Mouse (Mus musculus) lung, adult 2 months (tissue): ENCODE measurements around the gene Ippk. TPM values are rescaled to one million over a fixed set of nuclear protein-coding genes. Genes with fewer than 3 reads are reported as not detected.

Source experiments
- DNase-seq: peaks from one replicate; pipeline ENCODE4 v3.0.0; 2022
- H3K4me1 ChIP-seq: fragments of 200-500 bp; 2 replicates; pipeline ENCODE4 v1.6.1; 2011; ENCODE audit warnings: low read length; ENCODE audit not compliant: control insufficient read depth, insufficient read depth
- H3K4me3 ChIP-seq: fragments of 200-500 bp; replicated peaks from 2 replicates; pipeline ENCODE3; 2011; ENCODE audit warnings: low read depth, mild to moderate bottlenecking, control low read depth, low read length; ENCODE audit errors: extremely low read depth
- CTCF ChIP-seq: fragments of 200-500 bp; IDR thresholded peaks from 2 replicates; pipeline ENCODE4 v1.5.1; 2011; ENCODE audit warnings: mild to moderate bottlenecking, low read length, control low read depth; ENCODE audit not compliant: insufficient read depth
- POLR2A ChIP-seq: fragments of 200-500 bp; IDR thresholded peaks from 2 replicates; pipeline ENCODE4 v1.6.1; 2011; ENCODE audit warnings: low read depth, mild to moderate bottlenecking, control low read depth, low read length, borderline replicate concordance; ENCODE audit errors: extremely low read depth
- WGBS: fragments of 180-500 bp; shearing (Covaris S2); methylation state at CpG from one replicate; pipeline ENCODE4 v1.1.7; 2018; 5-methylcytosine and 5-hydroxymethylcytosine counted together
- polyA plus RNA-seq: library from polyadenylated mRNA; depleted of rRNA; stranded (reverse); fragments of >200 nt; gene quantifications from 2 replicates; pipeline ENCODE4 v1.2.3, GENCODE M21; 2012

Ippk gene
- polyA plus RNA-seq, 1 experiment: 7.3 TPM

DNA sequence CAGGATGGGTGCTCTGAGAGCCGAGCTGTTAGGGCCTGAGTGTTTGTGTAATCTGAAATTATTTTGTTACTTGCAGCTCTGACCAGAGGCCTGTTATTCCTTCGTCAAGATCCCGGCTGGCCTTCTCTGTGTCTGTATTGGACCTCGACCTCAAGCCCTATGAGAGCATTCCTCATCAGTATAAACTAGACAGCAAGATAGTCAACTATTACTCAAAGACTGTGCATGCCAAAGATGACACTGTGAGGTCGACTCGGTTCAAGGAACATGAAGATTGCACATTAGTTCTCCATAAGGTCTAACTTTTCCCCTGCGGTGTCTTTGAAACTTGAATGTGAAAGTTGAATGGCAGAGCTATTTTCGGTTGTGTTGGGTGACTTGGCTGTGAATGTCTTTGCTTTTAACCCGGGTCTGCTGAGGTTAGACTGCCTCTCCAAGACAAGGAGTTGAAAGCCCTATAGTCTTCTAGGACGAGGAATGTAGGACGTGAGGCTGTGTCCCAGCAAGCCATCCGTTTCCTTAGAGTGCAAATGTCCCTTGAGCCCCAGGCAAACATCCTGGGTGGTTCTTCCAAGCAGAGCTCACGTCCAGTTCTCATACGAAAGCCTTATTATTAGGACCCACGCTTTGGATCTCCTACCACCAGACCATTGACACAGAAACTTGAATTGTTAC, 40.5 kb downstream of the Ippk start:
- 69% methylated on average over 15 of the region's 15 CpGs for WGBS
- H3K4me1 ChIP-seq: peaks cover 10% of the 10 kb centered on the region
- no peak overlapping the region for H3K4me3 ChIP-seq
- DNase-seq: no peak
- TF ChIP-seq CTCF (no peak), POLR2A (no peak)

DNA sequence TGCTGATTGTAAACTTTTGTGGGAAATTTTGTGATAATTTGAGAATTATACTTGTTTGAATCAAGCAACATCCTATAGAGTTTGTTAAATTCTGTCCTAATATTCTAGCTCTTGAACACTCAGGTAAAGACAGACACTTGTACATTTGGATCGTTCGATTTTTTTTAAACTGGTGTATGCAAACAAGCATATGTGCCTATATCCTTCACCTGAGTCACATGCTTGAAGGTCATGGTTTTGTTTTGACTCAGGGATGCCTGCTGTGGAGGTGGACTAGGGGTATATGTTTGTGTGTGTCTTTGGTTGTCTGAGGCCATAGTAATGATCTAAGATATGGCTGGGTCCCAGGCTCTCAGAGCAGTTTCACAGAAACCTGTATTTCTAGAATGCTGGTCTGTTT, 41.9 kb downstream of the Ippk start:
- no peak overlapping the region for H3K4me3 ChIP-seq
- TF ChIP-seq CTCF (no peak), POLR2A (no peak)
- no peak for DNase-seq
- WGBS: 93% methylated on average over 2 of the region's 2 CpGs
- peaks cover 10% of the 10 kb centered on the region for H3K4me1 ChIP-seq

DNA sequence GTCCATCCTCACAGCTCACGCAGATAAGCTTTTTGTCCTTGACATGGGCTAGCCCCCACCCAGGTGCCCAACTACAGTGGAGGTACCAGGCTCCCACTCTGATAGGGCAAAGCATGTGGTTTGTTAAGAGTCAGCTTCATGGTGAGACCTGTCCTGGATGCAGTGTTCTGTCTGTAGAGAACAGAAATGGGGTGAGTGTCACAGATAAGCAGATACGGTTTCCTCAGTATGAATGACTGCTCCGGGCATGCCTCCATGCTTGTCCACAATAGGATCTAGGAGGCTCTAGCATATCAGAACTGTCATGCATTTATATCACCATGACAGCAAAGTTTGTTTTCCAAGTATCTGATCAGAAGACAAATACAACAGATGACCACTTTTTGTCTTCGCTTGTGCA, 44.8 kb downstream of the Ippk start:
- 93% methylated on average over 4 of the region's 4 CpGs for WGBS
- Histone ChIP-seq H3K4me1 (peaks cover 5% of the 10 kb centered on the region), H3K4me3 (no peak overlapping the region)
- TF ChIP-seq CTCF: no peak
- TF ChIP-seq POLR2A: no peak
- DNase-seq: no peak

DNA sequence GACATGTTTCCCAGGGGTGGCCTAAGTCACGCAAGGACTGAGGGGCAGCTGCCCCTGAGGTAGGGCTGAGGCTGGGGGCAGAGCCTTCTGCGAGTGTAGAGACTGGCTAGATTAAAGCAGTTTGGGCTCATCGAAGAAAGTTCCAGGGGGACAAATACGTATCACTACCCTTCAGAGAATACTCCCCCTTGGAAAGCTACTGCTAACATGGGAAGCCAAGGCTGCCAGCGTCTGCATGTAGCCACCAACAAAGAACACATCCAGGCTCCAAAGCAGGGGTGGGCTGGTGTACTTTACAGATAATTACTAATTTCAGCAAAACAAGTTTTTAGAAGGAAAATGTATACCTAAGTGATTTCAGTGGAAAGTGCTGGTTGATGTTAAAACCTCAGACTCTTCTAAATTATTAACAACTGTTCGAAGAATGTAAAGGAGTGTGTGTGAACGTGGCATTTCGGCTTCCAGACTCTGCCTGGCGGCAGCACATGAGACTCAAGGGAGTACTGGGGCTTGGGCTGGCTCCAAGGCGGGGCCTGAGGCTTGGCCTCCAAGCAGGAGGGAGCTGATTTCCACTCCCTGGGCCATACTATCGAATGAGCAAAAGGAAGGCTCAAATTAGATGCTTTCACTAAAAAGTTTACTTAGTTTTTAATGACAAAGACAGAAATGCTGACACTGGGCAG, 45.5 kb downstream of the Ippk start:
- 67% methylated on average over 11 of the region's 11 CpGs for WGBS
- TF ChIP-seq POLR2A: no peak
- TF ChIP-seq CTCF: no peak
- Histone ChIP-seq H3K4me1 (peaks cover 12% of the 10 kb centered on the region), H3K4me3 (no peak overlapping the region)
- no peak for DNase-seq

DNA sequence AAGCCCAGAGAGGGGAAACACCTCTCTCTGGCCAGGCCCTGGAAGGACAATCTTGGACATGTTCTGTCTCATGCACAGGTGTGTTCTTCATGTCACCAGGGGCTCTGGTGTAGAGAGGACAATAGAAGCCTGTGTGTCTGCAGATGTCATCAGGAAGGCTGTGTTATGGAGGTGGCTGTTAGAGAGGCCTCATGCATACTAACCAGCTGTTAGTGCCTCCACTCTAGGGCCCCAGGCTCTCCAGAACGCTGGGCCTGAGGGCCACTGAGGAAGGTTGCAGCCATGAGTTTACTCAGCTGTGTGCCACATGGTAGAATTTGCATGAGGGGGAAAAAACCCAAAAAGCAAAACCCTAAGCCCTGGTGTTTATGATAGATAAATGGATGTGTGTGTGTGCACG, 46.5 kb downstream of the Ippk start:
- no peak overlapping the region for H3K4me3 ChIP-seq
- 73% methylated on average over 2 of the region's 2 CpGs for whole genome bisulfite sequencing
- DNase-seq: no peak
- TF ChIP-seq POLR2A (no peak), CTCF (no peak)
- H3K4me1 ChIP-seq: peaks cover 14% of the 10 kb centered on the region

DNA sequence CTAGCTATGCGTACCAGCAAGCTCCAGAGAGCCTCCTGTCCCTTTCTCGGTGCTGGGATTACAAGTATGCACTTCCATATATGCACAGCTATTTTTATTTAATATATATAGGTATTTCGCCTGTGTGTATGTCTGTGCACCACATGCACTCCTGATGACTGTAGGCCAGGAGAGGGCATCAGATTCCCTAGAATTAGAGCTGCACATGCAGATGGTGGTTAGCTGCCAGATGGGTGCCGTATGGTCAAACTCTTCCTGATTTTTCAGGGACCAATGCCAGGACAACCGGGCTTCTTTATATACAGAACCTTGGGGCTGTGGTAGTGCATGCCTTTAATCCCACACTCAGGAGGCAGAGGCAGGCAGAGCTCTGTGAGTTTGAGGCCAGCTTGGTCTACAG, 48.0 kb downstream of the Ippk start:
- TF ChIP-seq CTCF (no peak), POLR2A (no peak)
- Histone ChIP-seq H3K4me1 (peaks cover 14% of the 10 kb centered on the region), H3K4me3 (no peak overlapping the region)
- no peak for DNase-seq
- 76% methylated on average over 5 of the region's 5 CpGs for WGBS

DNA sequence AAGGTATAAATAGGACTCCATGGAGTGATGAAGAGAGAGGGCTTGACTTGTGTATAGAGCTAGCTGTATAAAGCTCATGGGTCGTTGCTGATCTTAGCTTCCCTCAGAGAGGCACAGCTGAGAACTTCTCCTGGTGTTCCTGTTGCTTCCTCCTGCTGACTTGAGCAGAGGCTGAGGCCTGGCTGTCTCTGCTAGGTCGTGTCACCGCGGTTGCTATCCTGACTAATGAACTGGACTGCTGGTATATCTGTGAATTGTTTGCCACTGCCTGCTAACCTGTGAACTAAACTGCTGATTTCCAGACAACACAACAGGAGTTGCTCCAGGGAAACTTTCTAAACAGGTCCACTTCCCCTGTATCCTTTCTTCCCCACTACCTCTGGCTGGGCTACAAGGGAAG, 49.3 kb downstream of the Ippk start:
- DNase-seq: no peak
- Histone ChIP-seq H3K4me1 (peaks cover 14% of the 10 kb centered on the region), H3K4me3 (no peak overlapping the region)
- TF ChIP-seq CTCF: no peak
- no peak for TF ChIP-seq POLR2A
- 67% methylated on average over 4 of the region's 4 CpGs for WGBS

DNA sequence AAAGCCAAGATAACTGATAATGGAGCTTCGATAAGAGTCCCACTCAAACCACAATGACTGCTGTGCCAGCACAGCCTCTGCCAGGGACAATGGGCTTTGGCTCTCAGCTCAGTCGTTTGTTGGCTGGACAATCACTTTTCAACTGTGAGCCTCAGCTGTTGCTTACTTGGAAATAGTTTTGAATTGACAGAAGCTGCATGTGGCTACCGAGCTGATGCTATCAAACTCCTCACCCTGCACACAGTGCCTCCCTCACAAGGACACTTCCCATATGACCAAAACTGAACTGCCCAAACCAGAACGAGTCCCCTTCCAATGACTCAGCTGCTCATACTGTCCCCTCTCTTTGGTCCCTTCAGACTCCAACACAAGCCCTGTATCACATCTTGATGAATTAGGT, 49.8 kb downstream of the Ippk start:
- no peak for DNase-seq
- TF ChIP-seq CTCF (no peak), POLR2A (no peak)
- Histone ChIP-seq H3K4me3 (no peak overlapping the region), H3K4me1 (peaks cover 14% of the 10 kb centered on the region)
- 27% methylated on average over 4 of the region's 4 CpGs for WGBS

DNA sequence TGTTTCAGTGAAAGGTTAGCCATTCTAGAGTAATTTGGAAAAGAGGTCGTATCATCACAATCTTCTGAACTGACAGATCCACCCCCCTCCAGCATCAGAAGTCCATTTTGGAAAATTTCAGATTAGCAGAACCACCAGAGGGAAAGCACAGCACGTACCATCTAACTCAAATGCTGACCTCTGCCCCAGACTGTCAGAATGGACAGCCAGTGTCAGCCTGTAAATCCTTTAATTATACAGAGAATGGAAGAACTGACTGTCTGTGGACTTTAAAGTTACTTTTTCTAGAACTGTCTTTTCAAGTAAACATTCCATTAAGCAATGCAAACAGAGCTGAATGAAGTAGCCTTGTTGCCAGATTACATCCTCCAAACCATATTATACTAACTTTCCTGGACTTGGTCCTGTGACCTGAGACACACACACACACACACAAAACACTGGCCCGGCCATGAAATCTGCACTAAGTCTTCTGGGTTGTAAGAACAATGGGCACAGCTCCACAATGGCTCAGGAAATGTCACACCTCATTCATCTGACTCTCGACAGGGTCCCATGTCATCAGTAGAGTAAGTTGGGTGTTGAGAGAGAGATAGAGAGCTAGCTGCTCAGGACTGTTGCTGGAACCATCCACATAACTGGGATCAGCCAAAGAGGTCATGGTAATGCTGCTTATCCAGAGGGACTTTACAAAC, 51.1 kb downstream of the Ippk start:
- TF ChIP-seq POLR2A: no peak
- no peak for TF ChIP-seq CTCF
- WGBS: 39% methylated on average over 4 of the region's 4 CpGs

DNA sequence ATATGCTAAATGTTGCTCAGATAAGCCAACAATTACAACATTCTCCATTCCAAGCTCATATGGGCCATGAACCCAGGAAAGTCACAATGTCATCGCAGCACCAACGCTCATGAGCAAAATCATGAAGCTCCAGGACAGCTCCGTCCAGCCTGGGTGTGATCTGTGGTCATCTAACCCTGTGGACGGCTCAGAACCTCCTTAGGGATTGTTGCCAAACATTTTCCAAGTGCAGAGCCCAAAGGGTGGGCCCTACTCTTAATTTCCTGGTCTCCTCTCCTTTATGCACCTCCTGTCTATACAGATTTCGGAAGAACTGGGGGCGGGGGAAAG, 51.6 kb downstream of the Ippk start:
- TF ChIP-seq POLR2A: no peak
- TF ChIP-seq CTCF: no peak
- 75% methylated on average over 6 of the region's 6 CpGs for WGBS
- peaks cover 14% of the 10 kb centered on the region for H3K4me1 ChIP-seq
- H3K4me3 ChIP-seq: no peak overlapping the region
- DNase-seq: no peak

More for the DNA sequence above, 51.1 kb downstream of the Ippk start:
- Histone ChIP-seq H3K4me1 (peaks cover 14% of the 10 kb centered on the region), H3K4me3 (no peak overlapping the region)
- DNase-seq: no peak
